Mouse (Mus musculus): ENCODE measurements around the gene 1700125H20Rik.

1700125H20Rik gene

DNA sequence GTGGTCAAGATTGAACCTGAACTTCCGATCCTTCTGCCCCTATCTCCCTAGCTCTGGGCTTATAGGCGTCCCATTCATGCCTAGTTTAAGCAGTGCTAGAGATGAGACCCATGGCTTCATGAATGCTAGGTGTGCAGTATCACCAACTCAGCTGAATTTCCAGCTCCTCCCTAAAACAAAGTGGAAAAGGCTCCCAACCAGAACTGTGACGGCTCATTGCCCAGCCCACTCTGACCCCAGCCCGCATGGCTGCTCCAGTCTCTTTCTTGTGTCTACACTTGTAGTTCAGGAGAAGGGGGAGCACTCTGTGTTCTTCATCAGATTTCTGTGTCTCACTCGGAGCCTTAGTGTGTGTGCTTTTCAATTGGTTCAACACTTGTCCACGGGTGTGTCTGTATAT lies 14.6 kb downstream of the 1700125H20Rik start:
- DNase-seq, result peak; percentile 14

- no peak for DNase-seq
Measured at GRCm38 (mm10) chr11:85189110-85189509, 18.9 kb downstream of the 1700125H20Rik start.

DNA sequence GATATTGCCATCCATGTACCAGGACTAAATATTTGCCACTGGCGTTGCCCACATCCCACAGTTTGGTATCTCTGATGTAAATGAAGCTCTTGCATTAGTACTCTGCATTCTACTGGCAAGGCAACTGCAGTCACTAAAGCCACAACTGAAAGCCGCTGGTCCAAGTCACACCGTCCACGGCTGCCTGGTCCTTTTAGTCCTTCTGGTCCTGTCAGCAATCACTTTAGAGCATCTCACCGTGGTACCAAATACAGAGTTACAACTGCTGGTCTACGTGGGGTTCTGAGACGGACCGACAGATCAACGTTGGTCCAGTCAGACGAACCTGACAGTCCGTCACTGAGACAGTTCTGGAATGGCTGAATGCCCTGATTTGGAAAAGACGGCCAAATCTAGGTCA lies 20.5 kb downstream of the 1700125H20Rik start:
- no peak for DNase-seq

- no peak for DNase-seq
Measured at GRCm38 (mm10) chr11:85194206-85194605, 24.0 kb downstream of the 1700125H20Rik start.

- DNase-seq, result no peak
Measured at GRCm38 (mm10) chr11:85196046-85196445, 25.8 kb downstream of the 1700125H20Rik start.

DNA sequence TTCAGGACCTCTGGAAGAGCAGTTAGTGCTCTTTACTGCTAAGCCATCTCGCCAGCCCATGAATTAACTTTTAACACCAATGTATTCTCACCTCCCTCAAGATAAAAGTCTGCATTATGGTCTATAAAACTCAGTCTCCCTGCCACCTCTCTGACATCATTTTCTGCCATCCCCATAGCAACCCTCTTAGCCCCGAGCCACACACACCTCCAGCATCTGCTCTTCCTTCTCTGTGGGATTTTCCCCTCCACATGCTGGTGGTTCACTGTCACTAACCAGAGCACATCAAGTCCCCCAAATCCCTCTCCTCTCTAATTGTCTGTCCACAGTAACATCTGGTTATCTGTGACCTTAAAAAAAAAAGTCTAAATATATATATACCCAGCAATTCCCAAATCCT lies 28.7 kb downstream of the 1700125H20Rik start:
- DNase-seq, result no peak

DNA sequence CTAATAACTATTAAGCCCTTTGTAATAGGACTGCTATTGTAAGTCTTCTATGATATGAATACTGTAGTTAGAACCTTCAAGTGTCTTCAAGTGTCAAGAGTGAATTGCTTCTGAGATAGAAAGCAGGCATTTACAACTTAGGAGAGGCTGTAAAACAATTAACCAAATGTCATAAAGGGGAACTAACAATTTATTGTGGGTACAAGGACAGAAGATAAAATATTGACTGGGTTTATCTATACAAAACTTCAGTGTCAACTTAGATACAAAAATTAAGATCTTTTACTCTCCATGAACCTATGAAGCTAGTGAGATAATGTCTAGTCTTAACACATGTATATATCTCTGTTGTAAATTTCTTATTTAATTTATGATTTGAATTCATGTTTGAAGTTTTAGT lies 36.0 kb downstream of the 1700125H20Rik start:
- no peak for DNase-seq

GRCm38 (mm10) chr11:85211151-85211550 lies 40.9 kb downstream of the 1700125H20Rik start:
- no peak for DNase-seq

GRCm38 (mm10) chr11:85213215-85213614 lies 43.0 kb downstream of the 1700125H20Rik start:
- DNase-seq, result no peak

DNA sequence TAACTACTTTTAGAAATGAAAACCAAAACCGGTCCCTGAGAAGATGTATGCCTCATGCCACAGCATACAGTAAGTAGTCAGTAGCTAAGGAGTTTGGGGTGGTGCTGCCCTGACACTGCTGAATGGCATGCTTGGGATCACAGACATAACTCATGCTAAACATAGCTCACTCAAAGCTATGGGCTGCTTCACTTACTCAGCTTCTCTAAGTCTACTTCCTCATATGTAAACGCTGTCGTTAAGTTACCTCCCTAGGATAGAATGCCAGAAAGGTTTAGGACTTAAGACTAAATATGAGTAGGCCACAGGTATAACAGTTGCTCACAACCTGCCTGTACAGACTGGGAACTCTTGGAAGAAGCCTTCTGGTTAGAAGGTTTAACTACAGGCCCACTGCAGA lies 44.5 kb downstream of the 1700125H20Rik start:
- no peak for DNase-seq

- DNase-seq, result no peak
Measured at GRCm38 (mm10) chr11:85219014-85219413, 48.8 kb downstream of the 1700125H20Rik start.

DNA sequence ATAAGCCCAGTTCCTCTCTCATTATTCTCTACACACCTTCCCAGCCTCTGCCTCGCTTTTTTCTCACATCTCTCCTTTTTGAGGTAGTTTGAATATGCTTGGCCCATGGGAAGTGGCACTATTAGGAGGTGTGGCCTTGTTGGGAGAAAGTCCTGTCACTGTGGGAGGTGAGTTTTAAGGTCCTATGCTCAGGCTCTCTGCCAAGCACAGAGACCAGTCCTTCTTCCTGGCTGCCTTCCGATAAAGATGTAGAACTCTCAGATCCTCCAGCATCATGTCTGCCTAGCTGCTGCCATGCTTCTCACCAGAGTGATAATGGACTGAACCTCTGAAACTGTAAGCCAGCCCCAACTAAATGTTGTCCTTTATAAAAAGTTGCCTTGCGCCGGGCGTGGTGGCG lies 52.4 kb downstream of the 1700125H20Rik start:
- peak; percentile 9 for DNase-seq

- no peak for DNase-seq
Measured at GRCm38 (mm10) chr11:85223248-85223647, 53.0 kb downstream of the 1700125H20Rik start.
